Mouse (Mus musculus) cerebellum, postnatal 36 days (tissue): ENCODE data around the gene Mov10.

Experiments used
- DNase-seq, 2 experiments: peaks; one replicate each; pipeline ENCODE4 v3.0.0; 2021 to 2022; ENCODE audit warnings: mixed read lengths in 2 of 2

Mov10 gene

GRCm38 (mm10) chr3:104804312-104804711 is 14.1 kb downstream of the Mov10 start:
- DNase-seq: no peak

- DNase-seq: no peak
These were observed 16.9 kb downstream of the Mov10 start for GRCm38 (mm10) chr3:104801481-104801880.

- no peak for DNase-seq
These were observed 17.7 kb downstream of the Mov10 start for GRCm38 (mm10) chr3:104800681-104801080.

DNA sequence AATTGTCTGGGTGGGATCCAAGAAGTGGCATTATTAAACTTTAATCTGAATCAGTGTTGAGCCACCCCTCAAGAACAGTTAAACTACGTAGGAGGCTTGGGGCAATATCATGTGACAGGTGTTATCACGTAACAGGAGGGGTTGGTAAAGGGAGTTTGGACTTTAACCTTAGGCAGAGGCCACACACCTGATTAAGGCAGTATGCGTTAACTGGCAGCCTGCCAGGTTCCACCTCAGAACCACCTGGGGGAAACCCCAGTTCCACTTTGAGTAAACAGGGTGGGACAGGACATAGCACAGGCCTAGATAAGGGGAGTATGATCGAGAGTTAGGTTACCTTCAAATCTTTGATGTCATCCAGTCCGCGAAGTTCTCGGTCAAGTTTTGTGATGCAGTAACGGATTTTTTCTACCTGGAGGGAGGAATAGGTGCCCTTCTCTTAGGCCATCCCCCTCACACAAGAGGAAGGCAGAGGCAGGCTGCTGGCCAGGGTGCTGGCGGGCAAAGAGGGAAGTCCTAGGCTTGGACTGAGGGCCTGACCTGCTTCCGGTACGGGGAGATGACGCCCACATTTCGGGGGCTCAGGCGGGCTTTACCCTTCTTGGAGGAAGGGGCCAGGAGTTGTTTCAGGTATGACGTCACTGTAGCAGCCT is 21.8 kb downstream of the Mov10 start:
- no peak for DNase-seq

DNA sequence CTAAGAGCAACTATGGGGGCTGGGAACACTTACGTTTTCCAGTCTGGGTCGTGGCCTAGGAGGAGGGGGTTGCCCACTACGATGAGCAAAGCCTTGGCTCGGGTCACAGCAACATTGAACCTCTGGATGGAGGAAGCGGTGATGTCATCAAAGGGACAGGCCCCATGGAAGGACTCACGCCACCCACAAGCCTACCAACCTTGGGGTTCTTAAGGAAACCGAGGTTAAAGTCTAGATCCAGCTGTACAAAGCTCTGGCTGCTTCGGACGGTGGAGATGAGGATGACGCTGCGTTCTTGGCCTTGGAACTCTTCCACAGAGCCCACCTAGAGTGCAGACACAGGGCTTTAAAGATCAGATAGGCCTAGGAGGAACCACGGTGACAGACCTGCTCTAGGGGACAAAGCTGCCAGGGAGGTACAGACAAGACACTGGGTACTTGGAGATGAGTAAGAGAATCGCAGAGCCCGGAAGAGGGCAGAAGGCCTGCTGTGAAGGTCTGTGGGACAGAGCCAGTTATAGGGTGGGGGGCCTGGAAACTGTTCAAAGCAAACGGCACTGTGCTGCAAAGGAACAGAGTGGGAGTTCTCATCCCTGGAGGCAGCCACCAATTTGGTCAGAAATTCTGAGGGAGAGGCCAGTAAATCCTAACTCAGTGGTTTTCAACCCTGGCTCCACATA is 22.6 kb downstream of the Mov10 start:
- DNase-seq: no peak

GRCm38 (mm10) chr3:104794953-104795470 is 23.4 kb downstream of the Mov10 start:
- no peak for DNase-seq

- peak in 1 of 2 experiments; percentile 29 for DNase-seq
These were observed 24.2 kb downstream of the Mov10 start for GRCm38 (mm10) chr3:104793871-104794828.

- no peak for DNase-seq
These were observed 25.7 kb downstream of the Mov10 start for GRCm38 (mm10) chr3:104792360-104793270.

DNA sequence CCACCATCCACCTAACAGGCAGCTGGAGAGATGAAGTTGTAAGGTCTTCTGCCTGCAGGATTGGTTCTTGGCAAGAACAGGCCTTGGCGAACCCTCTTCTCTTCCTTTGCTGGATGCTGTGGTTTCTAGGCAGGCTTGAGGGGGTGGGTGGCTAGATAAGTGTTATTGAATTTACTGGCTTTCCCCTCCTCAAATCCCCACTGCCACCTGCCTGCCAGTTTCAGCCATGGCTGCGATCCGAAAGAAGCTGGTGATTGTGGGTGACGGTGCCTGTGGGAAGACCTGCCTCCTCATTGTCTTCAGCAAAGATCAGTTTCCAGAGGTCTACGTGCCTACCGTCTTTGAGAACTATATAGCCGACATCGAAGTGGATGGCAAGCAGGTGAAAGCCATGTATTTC is 26.7 kb downstream of the Mov10 start:
- no peak for DNase-seq

- DNase-seq: no peak
These were observed 27.3 kb downstream of the Mov10 start for GRCm38 (mm10) chr3:104791017-104791416.

DNA sequence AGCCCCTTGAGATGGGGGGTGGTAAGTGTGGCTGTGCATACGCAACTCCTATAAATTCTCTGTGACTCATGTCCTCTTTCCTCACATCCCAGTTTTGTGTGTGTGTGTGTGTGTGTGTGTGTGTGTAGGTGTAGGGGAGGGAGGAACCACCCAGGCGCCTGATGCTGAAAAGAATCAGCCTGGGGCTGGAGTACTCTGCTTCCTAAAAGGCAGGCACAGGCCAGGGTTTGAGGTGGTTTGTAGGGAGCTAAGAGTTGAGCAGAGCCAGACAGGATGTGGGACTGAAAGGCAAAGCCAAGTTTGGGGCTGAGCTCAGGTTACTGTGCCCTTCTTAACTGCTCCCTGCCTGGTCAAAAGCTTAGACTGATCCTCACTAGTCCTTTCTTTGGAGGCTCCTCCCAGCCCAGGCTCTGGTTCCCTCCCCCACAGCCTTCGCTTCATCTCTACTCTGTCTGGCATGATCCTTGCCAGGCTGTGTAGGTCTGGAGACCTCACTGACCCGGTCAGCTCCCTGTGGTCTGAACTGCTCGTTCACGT is 27.9 kb downstream of the Mov10 start:
- no peak for DNase-seq

DNA sequence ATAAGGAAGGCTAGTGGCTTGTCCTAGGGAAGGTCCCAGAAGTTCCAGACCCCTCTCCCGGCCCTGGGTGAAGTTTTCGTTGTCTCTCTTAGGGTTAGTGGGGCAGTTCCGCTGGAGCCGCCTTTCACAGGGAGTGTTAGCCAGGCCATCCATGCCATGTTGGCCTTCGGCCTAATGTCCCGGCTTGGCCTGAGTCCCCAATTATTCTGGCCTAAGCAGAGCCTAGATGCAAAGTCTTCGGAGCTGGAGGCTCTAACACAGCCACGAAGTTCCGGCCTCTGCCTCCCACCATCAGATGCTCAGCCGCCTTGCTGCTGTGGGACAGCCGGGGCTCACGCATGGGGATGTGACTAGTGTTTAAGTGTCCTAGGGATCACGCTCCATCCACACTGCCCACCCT is 28.5 kb downstream of the Mov10 start:
- DNase-seq: peak in 1 of 2 experiments; percentile 19

GRCm38 (mm10) chr3:104789312-104789605 is 29.1 kb downstream of the Mov10 start:
- no peak for DNase-seq

- peak; percentile 51 to 54 for DNase-seq
These were observed 29.6 kb downstream of the Mov10 start for GRCm38 (mm10) chr3:104788561-104789311.

DNA sequence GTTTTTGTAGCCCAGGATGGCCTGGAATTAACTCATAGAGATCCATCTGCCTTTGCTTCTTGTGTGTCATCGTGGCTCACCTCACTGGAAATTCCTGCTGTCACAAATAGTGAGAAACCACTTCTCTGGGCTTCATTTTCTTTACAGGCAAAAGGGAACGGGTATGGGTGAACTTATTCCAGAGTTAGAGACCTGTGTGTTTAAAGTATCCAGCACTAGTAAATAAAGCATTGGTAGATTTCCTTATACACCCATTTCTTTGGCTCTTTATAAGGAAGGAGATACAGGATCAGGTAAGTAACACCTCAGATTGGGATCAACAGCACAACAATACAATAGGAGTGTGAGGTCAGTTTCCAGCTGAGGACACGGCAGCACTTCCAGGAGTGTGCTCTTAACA is 30.3 kb downstream of the Mov10 start, which contains the start of gene Rhoc:
Gene Rhoc, plus strand, starts transcription at position 301 of the 400 bp plus-strand sequence.
- DNase-seq: no peak

- no peak for DNase-seq
These were observed 33.1 kb downstream of the Mov10 start for GRCm38 (mm10) chr3:104785284-104785683.

- DNase-seq: no peak
These were observed 34.3 kb downstream of the Mov10 start for GRCm38 (mm10) chr3:104783971-104784500.

GRCm38 (mm10) chr3:104782061-104782681 is 36.2 kb downstream of the Mov10 start:
- DNase-seq: no peak

DNA sequence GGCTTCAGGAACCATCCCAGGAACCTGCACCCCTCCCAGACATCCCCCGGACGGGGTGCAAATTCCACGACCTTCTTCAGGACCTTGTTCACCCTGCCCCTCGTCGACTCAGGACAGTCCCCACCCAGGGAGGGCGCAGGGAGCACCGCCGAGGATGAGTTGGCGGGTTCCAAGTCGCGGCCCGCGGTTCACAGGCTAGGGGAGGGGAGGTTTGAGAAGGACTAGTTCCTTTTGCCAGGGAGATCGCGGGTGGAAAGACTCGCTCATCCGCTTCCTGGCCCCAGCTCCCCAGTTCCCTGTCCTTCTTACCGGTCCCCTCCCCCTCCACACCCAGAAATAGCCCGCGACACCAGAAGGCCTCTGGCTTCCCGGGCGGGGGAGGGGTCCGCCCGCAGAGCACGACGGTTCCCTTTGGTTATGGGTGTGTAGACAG is 36.9 kb downstream of the Mov10 start, which contains the start of gene Fam19a3:
Gene Fam19a3, minus strand, starts transcription at position 370 of the 433 bp plus-strand sequence.
- no peak for DNase-seq
